Mouse (Mus musculus) forebrain, embryonic 16.5 days (tissue): ENCODE data around the gene Tnfrsf22. TPM values are rescaled to one million over a fixed set of nuclear protein-coding genes. Genes with fewer than 3 reads are reported as not detected.
"Not testable (repeated sequence)": the region's sequence is repeated elsewhere in the genome, so short reads cannot be mapped to it uniquely, and the experiment has no call there.

ENCODE experiments used
- ATAC-seq: fragments of 200-750 bp; cut with Nextera tagmentation; 2 replicates; pipeline ENCODE4 v1.8.0; 2017; ENCODE audit warnings: mild to moderate bottlenecking, moderate library complexity
- H3K27ac ChIP-seq: fragments of 300-500 bp; sonication (generic); 2 replicates; pipeline ENCODE4 v1.5.1; 2014; ENCODE audit warnings: low read length, control low read depth
- H3K27me3 ChIP-seq: fragments of 300-500 bp; sonication (generic); replicated peaks from 2 replicates; pipeline ENCODE4 v1.6.1; 2014; ENCODE audit warnings: low read length; ENCODE audit not compliant: control insufficient read depth, insufficient read depth
- H3K36me3 ChIP-seq: fragments of 300-500 bp; sonication (generic); 2 replicates; pipeline ENCODE4 v1.6.1; 2014; ENCODE audit not compliant: control insufficient read depth, insufficient read depth
- H3K4me1 ChIP-seq: fragments of 300-500 bp; sonication (generic); replicated peaks from 2 replicates; pipeline ENCODE4 v1.6.1; 2014; ENCODE audit warnings: low read length; ENCODE audit not compliant: control insufficient read depth, insufficient read depth
- H3K4me2 ChIP-seq: fragments of 300-500 bp; sonication (generic); 2 replicates; pipeline ENCODE4 v1.6.1; 2014; ENCODE audit warnings: mild to moderate bottlenecking, low read length, control low read depth
- H3K4me3 ChIP-seq: fragments of 300-500 bp; sonication (generic); replicated peaks from 2 replicates; pipeline ENCODE4 v1.5.1; 2014; ENCODE audit warnings: mild to moderate bottlenecking, low read length, control low read depth
- H3K9ac ChIP-seq: fragments of 300-500 bp; sonication (generic); replicated peaks from 2 replicates; pipeline ENCODE4 v1.6.1; 2014; ENCODE audit warnings: low read depth, low read length, control low read depth
- H3K9me3 ChIP-seq: fragments of 300-500 bp; sonication (generic); 2 replicates; pipeline ENCODE4 v1.6.1; 2016; ENCODE audit warnings: low read length; ENCODE audit not compliant: control insufficient read depth
- WGBS: fragments of 180-500 bp; shearing (Covaris S2); extraction: QIAGEN DNeasy Blood & Tissue Kit; methylation state at CpG from one replicate; pipeline ENCODE4 v1.1.7; 2014; 5-methylcytosine and 5-hydroxymethylcytosine counted together
- polyA plus RNA-seq: library from polyadenylated mRNA; unstranded; fragments of >200 nt; fragmentation: Nextera tagmentation; extraction: Ambion mirVana; gene quantifications from 2 replicates; pipeline ENCODE4 v1.2.1, GENCODE M21; 2015

The Tnfrsf22 gene
- polyA plus RNA-seq, 1 experiment from 2014 or later: 3.9 TPM

- H3K27me3 ChIP-seq, H3K27ac ChIP-seq, H3K4me1 ChIP-seq, H3K9ac ChIP-seq, H3K9me3 ChIP-seq, H3K4me2 ChIP-seq, H3K4me3 ChIP-seq: not testable (repeated sequence)
- ATAC-seq: peak; percentile 18; the same call in 1 of the 2 replicates
- WGBS: 71% methylated on average over 4 of the region's 4 CpGs
- peaks cover 12% of the 10 kb centered on the region; the same call in 1 of the 2 replicates for H3K36me3 ChIP-seq
Measured at GRCm38 (mm10) chr7:143686191-143686590, 36.7 kb upstream of the Tnfrsf22 start.

- H3K27me3 ChIP-seq: peaks cover 3% of the 10 kb centered on the region
- H3K9me3 ChIP-seq: no peaks in the 10 kb centered on the region
- WGBS: 2% methylated on average over 35 of the region's 35 CpGs
- peaks cover 8% of the 10 kb centered on the region; the same call in 1 of the 2 replicates for H3K36me3 ChIP-seq
- 0 out of 2 replicates have a peak within 1 kb of the TSS, but pooled peaks have one; percentile 17 for H3K9ac ChIP-seq
- peak within 1 kb of the TSS; percentile 37 for H3K4me3 ChIP-seq
- H3K27ac ChIP-seq: no peak within 1 kb of the TSS
- peaks cover 7% of the 10 kb centered on the region for H3K4me1 ChIP-seq
- ATAC-seq: peak; percentile 95
- H3K4me2 ChIP-seq: peak within 1 kb of the TSS; percentile 71
Measured at GRCm38 (mm10) chr7:143685359-143686067, 36.1 kb upstream of the Tnfrsf22 start, which contains the start of gene Tnfrsf23. Gene Tnfrsf23, minus strand, starts transcription at chr7:143685872.

DNA sequence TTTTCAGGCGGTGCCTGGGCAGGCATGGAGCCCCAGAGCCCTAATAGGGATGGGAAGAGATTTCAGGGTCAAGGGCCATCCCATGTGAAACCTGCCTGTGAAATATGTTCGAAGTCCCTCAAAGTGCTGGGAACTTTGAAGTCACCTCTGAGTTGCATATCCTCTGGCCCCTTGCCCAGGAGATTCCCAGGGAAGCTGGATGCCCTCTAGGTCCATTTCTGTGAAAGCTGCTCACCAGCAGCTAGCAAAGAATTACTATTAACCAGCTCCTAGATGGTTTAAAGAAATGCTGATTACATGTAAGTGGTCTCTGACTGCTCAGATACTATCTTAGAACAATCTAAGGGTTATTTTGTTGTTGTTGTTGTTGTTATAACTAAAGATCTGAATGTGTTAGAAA lies 35.1 kb upstream of the Tnfrsf22 start:
- not testable (repeated sequence) for H3K4me2 ChIP-seq, H3K36me3 ChIP-seq, ATAC-seq, H3K4me1 ChIP-seq, H3K9ac ChIP-seq, H3K27ac ChIP-seq, H3K27me3 ChIP-seq, H3K4me3 ChIP-seq, H3K9me3 ChIP-seq
- 88% methylated on average over 1 of the region's 2 CpGs for WGBS

GRCm38 (mm10) chr7:143681566-143681965 lies 32.1 kb upstream of the Tnfrsf22 start:
- Histone ChIP-seq H3K9ac (no peak overlapping the region), H3K4me1 (peaks cover 7% of the 10 kb centered on the region), H3K9me3 (no peaks in the 10 kb centered on the region), H3K27ac (no peak overlapping the region), H3K4me3 (no peak overlapping the region), H3K36me3 (no peaks in the 10 kb centered on the region), H3K27me3 (peaks cover 3% of the 10 kb centered on the region; the same call in 1 of the 2 replicates), H3K4me2 (no peak overlapping the region)
- 85% methylated on average over 1 of the region's 1 CpGs for WGBS
- no peak for ATAC-seq

DNA sequence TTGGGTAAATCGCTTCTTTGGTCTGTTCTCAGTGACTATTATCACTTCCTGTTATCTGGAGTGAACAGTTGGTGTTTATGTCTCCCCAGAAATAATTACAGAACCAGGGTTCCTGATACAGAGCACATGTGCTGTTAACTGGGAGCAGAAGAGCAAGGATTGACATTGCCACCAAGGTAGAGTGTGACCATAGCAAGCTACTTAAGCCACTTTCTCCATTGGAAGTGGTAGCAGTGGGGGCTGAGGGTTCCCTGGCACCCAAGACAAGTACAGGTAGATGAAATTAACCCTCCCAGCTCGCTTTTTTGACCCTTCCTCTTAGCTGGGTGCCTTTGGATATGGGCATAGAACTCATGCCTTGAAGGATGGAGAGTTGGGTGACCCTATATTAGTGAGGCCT lies 31.4 kb upstream of the Tnfrsf22 start:
- H3K27ac ChIP-seq, H3K27me3 ChIP-seq, H3K9ac ChIP-seq, H3K9me3 ChIP-seq, H3K4me2 ChIP-seq, H3K4me3 ChIP-seq, H3K4me1 ChIP-seq, ATAC-seq, H3K36me3 ChIP-seq: not testable (repeated sequence)
- 61% methylated on average over 2 of the region's 2 CpGs for WGBS

DNA sequence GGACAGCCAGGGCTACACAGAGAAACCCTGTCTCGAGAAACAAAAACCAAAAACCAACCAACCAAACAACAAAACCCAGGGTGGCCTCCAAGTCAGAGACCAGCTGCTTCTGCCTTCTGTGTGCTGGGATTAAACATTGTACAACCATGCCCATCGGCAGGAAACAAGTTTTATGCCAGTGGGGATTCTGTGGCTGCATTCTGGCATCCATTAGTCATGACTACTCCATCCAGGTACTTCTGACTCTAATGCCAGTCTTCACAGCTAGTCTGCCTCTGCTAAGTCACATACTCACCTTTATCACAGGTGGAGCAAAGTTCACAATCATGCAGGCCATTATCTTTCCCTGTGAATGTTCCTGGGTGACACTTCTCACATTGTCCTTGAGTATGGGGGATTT lies 30.2 kb upstream of the Tnfrsf22 start:
- H3K4me2 ChIP-seq, H3K9ac ChIP-seq, H3K27ac ChIP-seq, H3K4me3 ChIP-seq, H3K36me3 ChIP-seq, H3K27me3 ChIP-seq, ATAC-seq, H3K9me3 ChIP-seq, H3K4me1 ChIP-seq: not testable (repeated sequence)
- 76% methylated on average over 2 of the region's 2 CpGs for WGBS

GRCm38 (mm10) chr7:143666427-143667311 lies 17.2 kb upstream of the Tnfrsf22 start:
- Histone ChIP-seq H3K27ac (no peak overlapping the region), H3K27me3 (no peaks in the 10 kb centered on the region), H3K36me3 (no peaks in the 10 kb centered on the region), H3K4me1 (no peaks in the 10 kb centered on the region), H3K9ac (no peak overlapping the region), H3K9me3 (no peaks in the 10 kb centered on the region), H3K4me3 (no peak overlapping the region), H3K4me2 (no peak overlapping the region)
- ATAC-seq: no peak

- ATAC-seq: no peak
- Histone ChIP-seq H3K36me3 (no peaks in the 10 kb centered on the region), H3K4me3 (no peak overlapping the region), H3K4me1 (no peaks in the 10 kb centered on the region), H3K27me3 (no peaks in the 10 kb centered on the region), H3K4me2 (no peak overlapping the region), H3K27ac (no peak overlapping the region), H3K9me3 (no peaks in the 10 kb centered on the region), H3K9ac (no peak overlapping the region)
- WGBS: 86% methylated on average over 2 of the region's 2 CpGs
Measured at GRCm38 (mm10) chr7:143663470-143663869, 14.0 kb upstream of the Tnfrsf22 start.

GRCm38 (mm10) chr7:143660797-143661196 lies 11.3 kb upstream of the Tnfrsf22 start:
- Histone ChIP-seq H3K9ac (no peak overlapping the region), H3K36me3 (no peaks in the 10 kb centered on the region), H3K4me3 (no peak overlapping the region), H3K27ac (no peak overlapping the region), H3K4me2 (no peak overlapping the region), H3K9me3 (no peaks in the 10 kb centered on the region), H3K4me1 (no peaks in the 10 kb centered on the region), H3K27me3 (no peaks in the 10 kb centered on the region)
- no peak for ATAC-seq
